Mouse (Mus musculus) testis, adult 2 months (tissue): ENCODE data around the gene Maco1.

ENCODE experiments used
- CTCF ChIP-seq: fragments of 200-500 bp; IDR thresholded peaks from 2 replicates; pipeline ENCODE4 v1.5.1; 2012; ENCODE audit warnings: low read depth, mild to moderate bottlenecking, inconsistent platforms, low read length, moderate library complexity; ENCODE audit not compliant: control insufficient read depth, insufficient read depth, insufficient replicate concordance
- POLR2A ChIP-seq: fragments of 200-500 bp; IDR thresholded peaks from 2 replicates; pipeline ENCODE4 v1.6.1; 2012; ENCODE audit warnings: low read depth, mild to moderate bottlenecking, inconsistent platforms, low read length, moderate library complexity; ENCODE audit not compliant: control insufficient read depth

GRCm38 (mm10) chr4:134813406-134814228, 39.5 kb downstream of the Maco1 start:
- TF ChIP-seq CTCF, result no peak
- TF ChIP-seq POLR2A, result no peak
